Mouse (Mus musculus): ENCODE results near the gene Smyd5.

DNA sequence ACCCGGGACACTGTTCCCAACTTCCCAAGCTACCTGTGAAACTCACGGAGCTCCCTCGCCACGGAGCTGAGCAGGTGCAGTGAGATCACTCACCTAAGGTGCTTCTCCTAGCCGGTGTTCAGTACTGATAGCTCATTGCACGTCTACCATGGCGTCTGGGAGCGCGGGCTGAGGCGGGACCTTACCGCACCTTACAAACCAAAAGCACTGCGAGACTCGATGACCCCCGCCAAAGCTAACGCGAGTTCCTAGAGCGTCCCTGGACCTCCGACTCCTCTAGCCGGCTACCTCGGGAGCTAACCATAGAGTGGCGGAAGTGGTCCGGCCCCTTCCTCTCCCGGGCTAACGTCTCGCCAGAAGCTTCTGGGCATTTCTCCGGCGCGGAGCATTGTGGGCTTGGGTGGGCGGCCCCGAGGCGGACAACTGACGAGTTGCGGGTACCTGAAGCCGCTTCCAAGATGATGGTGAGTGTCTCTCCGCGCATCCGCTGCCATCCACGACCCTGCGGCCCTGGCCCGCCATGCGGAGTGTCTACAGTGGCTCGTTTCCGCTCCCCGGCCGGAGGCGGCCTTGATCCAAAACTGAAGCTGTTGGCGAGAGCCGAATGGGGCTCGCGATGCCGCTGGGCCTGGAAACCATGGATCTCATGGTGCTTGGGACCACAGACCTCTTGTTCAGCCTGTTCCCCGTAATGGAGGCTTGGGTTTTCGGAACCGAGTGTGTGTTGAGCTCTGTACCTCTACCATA lies 20.0 kb downstream of the Smyd5 start, which contains the start of gene Pradc1:
- TF ChIP-seq GATA1 (IDR thresholded peaks at IDR 0.05; ENCODE audit: low read length) (no peak), TAL1 (IDR thresholded peaks at IDR 0.05; ENCODE audit: low read length) (no peak)
